Mouse (Mus musculus) lung, embryonic 14.5 days (tissue): ENCODE data around the gene Col23a1. TPM values are rescaled to one million over a fixed set of nuclear protein-coding genes. Genes with fewer than 3 reads are reported as not detected.
A peak's percentile ranks its signal among the peaks of the same experiment; 100 is the strongest.

Experiments
- ATAC-seq: fragments of 200-750 bp; cut with Nextera tagmentation; 2 replicates; pipeline ENCODE4 v1.8.0; 2017; ENCODE audit warnings: mild to moderate bottlenecking, moderate TSS enrichment, moderate library complexity; ENCODE audit not compliant: insufficient read depth
- DNase-seq: peaks from one replicate; pipeline ENCODE4 v3.0.0-alpha.2; 2015
- H3K27ac ChIP-seq: fragments of 300-500 bp; sonication (generic); 2 replicates; pipeline ENCODE4 v1.5.1; 2014; ENCODE audit warnings: low read depth, mild to moderate bottlenecking, moderate library complexity
- H3K27me3 ChIP-seq: fragments of 300-500 bp; sonication (generic); 2 replicates; pipeline ENCODE4 v1.6.1; 2014; ENCODE audit warnings: low read length, control low read depth; ENCODE audit not compliant: insufficient read depth
- H3K36me3 ChIP-seq: fragments of 300-500 bp; sonication (generic); 2 replicates; pipeline ENCODE4 v1.6.1; 2014; ENCODE audit warnings: control low read depth; ENCODE audit not compliant: insufficient read depth
- H3K4me1 ChIP-seq: fragments of 300-500 bp; sonication (generic); 2 replicates; pipeline ENCODE4 v1.6.1; 2014; ENCODE audit warnings: antibody characterized with exemption, control low read depth; ENCODE audit not compliant: insufficient read depth
- H3K4me2 ChIP-seq: fragments of 300-500 bp; sonication (generic); 2 replicates; pipeline ENCODE4 v1.6.1; 2014; ENCODE audit warnings: mild to moderate bottlenecking
- H3K4me3 ChIP-seq: fragments of 300-500 bp; sonication (generic); 2 replicates; pipeline ENCODE4 v1.5.1; 2014; ENCODE audit warnings: low read depth, low read length
- H3K9ac ChIP-seq: fragments of 300-500 bp; sonication (generic); 2 replicates; pipeline ENCODE4 v1.6.1; 2014
- H3K9me3 ChIP-seq: fragments of 300-500 bp; sonication (generic); 2 replicates; pipeline ENCODE4 v1.6.1; 2016; ENCODE audit warnings: low read depth, low read length, control low read depth
- CTCF ChIP-seq: IDR thresholded peaks from 2 replicates; pipeline ENCODE4 v1.5.1; 2016; ENCODE audit warnings: antibody characterized with exemption, low read depth
- WGBS: fragments of 180-500 bp; shearing (Covaris S2); extraction: QIAGEN DNeasy Blood & Tissue Kit; methylation state at CpG from one replicate; pipeline ENCODE4 v1.1.7; 2014; 5-methylcytosine and 5-hydroxymethylcytosine counted together
- polyA plus RNA-seq: library from polyadenylated mRNA; unstranded; fragments of >200 nt; fragmentation: Nextera tagmentation; extraction: Ambion mirVana; gene quantifications from 2 replicates; pipeline ENCODE4 v1.2.1, GENCODE M21; 2014

The Col23a1 gene
- polyA plus RNA-seq, 1 experiment from 2014 or later = 29.4 TPM

GRCm38 (mm10) chr11:51302396-51302795 is 12.7 kb downstream of the Col23a1 start:
- no peak overlapping the region for H3K4me2 ChIP-seq
- H3K4me3 ChIP-seq = no peak overlapping the region
- no peaks in the 10 kb centered on the region for H3K27me3 ChIP-seq
- DNase-seq (no peak), ATAC-seq (no peak)
- no peaks in the 10 kb centered on the region for H3K9me3 ChIP-seq
- WGBS = 67% methylated on average over 5 of the region's 5 CpGs
- H3K4me1 ChIP-seq = no peaks in the 10 kb centered on the region
- H3K9ac ChIP-seq = no peak overlapping the region
- no peaks in the 10 kb centered on the region for H3K36me3 ChIP-seq
- H3K27ac ChIP-seq = no peak overlapping the region
- no peak for TF ChIP-seq CTCF

DNA sequence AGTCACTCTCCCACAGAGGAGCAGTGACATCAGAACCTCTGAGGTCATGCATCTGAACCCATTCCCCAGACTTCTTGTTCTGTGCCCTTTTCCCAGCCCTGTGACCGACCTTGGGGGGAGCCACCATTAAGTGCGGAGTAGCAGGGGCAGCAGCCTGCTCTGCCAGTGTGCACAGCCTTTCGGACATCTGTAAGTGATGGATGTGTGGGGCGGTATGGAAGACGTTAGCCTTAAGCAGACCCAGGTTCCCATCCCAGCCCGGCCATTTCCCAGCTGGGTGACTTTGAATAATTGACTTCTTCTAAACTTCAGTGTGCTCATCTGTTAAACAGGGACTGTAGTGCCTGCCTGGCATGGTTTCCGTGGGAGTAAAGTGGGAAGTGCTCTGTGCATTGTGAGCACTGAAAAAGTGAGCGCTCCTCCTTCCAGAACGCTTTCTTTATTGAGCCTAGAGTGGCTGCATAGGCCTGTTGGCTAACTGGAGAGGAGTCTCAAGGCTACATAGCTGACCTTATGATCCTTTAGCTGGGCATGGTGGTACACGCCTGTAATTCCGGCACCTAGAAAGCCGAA is 14.3 kb downstream of the Col23a1 start:
- Histone ChIP-seq H3K4me3 (no peak overlapping the region), H3K4me2 (no peak overlapping the region), H3K27ac (no peak overlapping the region), H3K9ac (no peak overlapping the region), H3K27me3 (no peaks in the 10 kb centered on the region), H3K9me3 (no peaks in the 10 kb centered on the region), H3K36me3 (no peaks in the 10 kb centered on the region), H3K4me1 (no peaks in the 10 kb centered on the region)
- no peak for TF ChIP-seq CTCF
- WGBS = 57% methylated on average over 12 of the region's 12 CpGs
- DNase-seq (no peak), ATAC-seq (no peak)

- Histone ChIP-seq H3K4me2 (no peak overlapping the region), H3K27ac (no peak overlapping the region), H3K4me1 (no peaks in the 10 kb centered on the region), H3K36me3 (no peaks in the 10 kb centered on the region), H3K4me3 (no peak overlapping the region), H3K27me3 (no peaks in the 10 kb centered on the region), H3K9me3 (no peaks in the 10 kb centered on the region), H3K9ac (no peak overlapping the region)
- no peak for ATAC-seq
- no peak for TF ChIP-seq CTCF
- peak; percentile 42 for DNase-seq
- 44% methylated on average over 5 of the region's 5 CpGs for WGBS
Observed at GRCm38 (mm10) chr11:51308306-51308705, 18.6 kb downstream of the Col23a1 start.

DNA sequence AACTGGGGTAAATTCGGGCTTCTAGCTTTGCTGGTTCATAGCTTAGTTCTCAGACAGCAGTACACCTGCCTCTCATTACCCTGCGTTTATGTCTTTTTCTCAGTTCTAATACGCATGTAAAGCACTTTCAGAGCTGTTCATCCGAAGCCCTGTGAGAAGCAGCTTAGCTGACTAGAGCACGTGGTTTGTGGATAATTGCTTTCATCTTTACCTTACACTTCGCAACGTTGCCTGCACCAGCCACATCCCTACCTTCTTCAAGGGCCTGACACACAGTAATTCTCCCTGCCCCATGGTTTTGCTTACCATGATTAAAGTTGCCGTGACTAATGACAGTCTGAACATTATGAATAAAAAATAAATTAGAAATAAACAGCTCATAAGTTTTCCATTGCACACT is 22.1 kb downstream of the Col23a1 start:
- Histone ChIP-seq H3K36me3 (no peaks in the 10 kb centered on the region), H3K4me1 (no peaks in the 10 kb centered on the region), H3K4me3 (no peak overlapping the region), H3K4me2 (no peak overlapping the region), H3K27me3 (no peaks in the 10 kb centered on the region), H3K27ac (no peak overlapping the region), H3K9ac (no peak overlapping the region), H3K9me3 (no peaks in the 10 kb centered on the region; the same call in 1 of the 2 replicates)
- WGBS = 74% methylated on average over 8 of the region's 8 CpGs
- DNase-seq (no peak), ATAC-seq (no peak)
- no peak for TF ChIP-seq CTCF

DNA sequence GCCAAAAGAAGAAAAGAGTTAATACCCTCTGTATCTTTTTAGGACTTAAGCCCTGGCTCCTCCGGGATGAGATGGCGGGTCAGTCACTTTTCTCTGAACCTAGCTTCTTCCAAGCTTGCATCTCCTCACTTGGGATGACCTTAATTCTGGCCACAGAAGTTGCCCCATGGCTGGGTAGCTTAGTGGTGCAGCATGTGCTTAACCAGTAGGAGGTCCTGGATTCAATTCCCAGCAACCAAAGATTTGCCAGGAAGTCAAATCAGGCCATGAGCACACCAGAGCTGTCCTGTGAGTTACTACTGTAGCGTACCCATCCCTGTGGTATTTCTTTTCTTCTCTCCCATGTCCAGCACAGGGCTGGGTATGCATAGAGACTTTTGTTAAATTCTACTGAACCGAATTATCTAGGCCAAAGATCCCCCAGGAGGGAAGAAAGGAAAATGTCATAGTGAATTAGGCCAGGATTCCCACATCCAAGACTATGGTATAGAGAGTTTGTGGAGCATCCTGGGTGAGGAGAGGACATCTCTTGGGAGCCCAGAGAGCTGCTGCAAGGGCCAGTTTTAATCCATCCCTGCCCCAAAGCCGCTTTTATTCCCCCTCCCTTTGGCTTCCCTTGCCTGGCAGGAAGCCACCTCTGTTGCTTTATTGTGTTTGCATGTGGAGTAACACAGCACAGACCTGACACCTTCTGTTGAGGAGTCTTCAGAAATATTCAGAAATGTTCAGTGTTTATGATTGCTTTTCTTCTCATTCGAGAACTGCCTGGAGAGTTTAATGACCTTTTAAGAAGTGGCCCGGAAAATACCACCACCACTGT is 26.5 kb downstream of the Col23a1 start:
- WGBS = 71% methylated on average over 7 of the region's 7 CpGs
- H3K36me3 ChIP-seq = no peaks in the 10 kb centered on the region
- no peaks in the 10 kb centered on the region for H3K27me3 ChIP-seq
- TF ChIP-seq CTCF = no peak
- H3K9ac ChIP-seq = no peak overlapping the region
- H3K4me2 ChIP-seq = no peak overlapping the region
- H3K4me1 ChIP-seq = no peaks in the 10 kb centered on the region
- DNase-seq = no peak
- ATAC-seq = no peak
- peaks cover 3% of the 10 kb centered on the region; the same call in 1 of the 2 replicates for H3K9me3 ChIP-seq
- no peak overlapping the region for H3K4me3 ChIP-seq
- no peak overlapping the region for H3K27ac ChIP-seq

GRCm38 (mm10) chr11:51320609-51321008 is 30.9 kb downstream of the Col23a1 start:
- Histone ChIP-seq H3K4me3 (no peak overlapping the region), H3K4me1 (no peaks in the 10 kb centered on the region), H3K4me2 (no peak overlapping the region), H3K9me3 (0 out of 2 replicates have a peak, but pooled peaks cover 5% of the 10 kb centered on the region), H3K9ac (no peak overlapping the region), H3K36me3 (no peaks in the 10 kb centered on the region), H3K27ac (no peak overlapping the region), H3K27me3 (no peaks in the 10 kb centered on the region)
- DNase-seq (no peak), ATAC-seq (no peak)
- no peak for TF ChIP-seq CTCF

- 61% methylated on average over 6 of the region's 6 CpGs for WGBS
- H3K4me1 ChIP-seq = peaks cover 4% of the 10 kb centered on the region; the same call in 1 of the 2 replicates
- H3K4me2 ChIP-seq = no peak overlapping the region
- no peak overlapping the region for H3K27ac ChIP-seq
- peak; percentile 70 for DNase-seq
- H3K36me3 ChIP-seq = no peaks in the 10 kb centered on the region
- H3K9me3 ChIP-seq = no peaks in the 10 kb centered on the region
- no peaks in the 10 kb centered on the region for H3K27me3 ChIP-seq
- peak; percentile 36 for TF ChIP-seq CTCF
- no peak overlapping the region for H3K9ac ChIP-seq
- ATAC-seq = no peak
- H3K4me3 ChIP-seq = no peak overlapping the region
Observed at GRCm38 (mm10) chr11:51326908-51327307, 37.2 kb downstream of the Col23a1 start.
